Mouse (Mus musculus) naive thymus-derived CD4-positive, alpha-beta T cell, adult 2 months (primary cell): Measurements from ENCODE around the gene Tbl1xr1.

ENCODE experiments used
- DNase-seq: peaks from one replicate; pipeline ENCODE4 v3.0.0-alpha.2; 2011; ENCODE audit warnings: low read depth

The Tbl1xr1 gene

GRCm38 (mm10) chr3:22221557-22221956 lies 145.1 kb downstream of the Tbl1xr1 start:
- no peak for DNase-seq

- no peak for DNase-seq
Measured at GRCm38 (mm10) chr3:22222351-22222750, 145.9 kb downstream of the Tbl1xr1 start.

GRCm38 (mm10) chr3:22223023-22223422 lies 146.6 kb downstream of the Tbl1xr1 start:
- DNase-seq: no peak

- DNase-seq: no peak
Measured at GRCm38 (mm10) chr3:22228052-22228451, 151.6 kb downstream of the Tbl1xr1 start.

- DNase-seq: no peak
Measured at GRCm38 (mm10) chr3:22230635-22231034, 154.2 kb downstream of the Tbl1xr1 start.

GRCm38 (mm10) chr3:22238106-22238900 lies 161.9 kb downstream of the Tbl1xr1 start:
- no peak for DNase-seq
